Mouse (Mus musculus): Measurements from ENCODE around the gene Ppp1r9b.

The Ppp1r9b gene

GRCm38 (mm10) chr11:94978178-94978915 lies 12.5 kb upstream of the Ppp1r9b start:
- no peak for DNase-seq

GRCm38 (mm10) chr11:94978947-94979346 lies 11.9 kb upstream of the Ppp1r9b start:
- peak; percentile 96 for DNase-seq

GRCm38 (mm10) chr11:94979462-94980179 lies 11.2 kb upstream of the Ppp1r9b start:
- no peak for DNase-seq

- DNase-seq = peak in 1 of 2 experiments; percentile 69
These were observed 5.7 kb upstream of the Ppp1r9b start for GRCm38 (mm10) chr11:94985140-94985539.

- DNase-seq = no peak
These were observed 5.0 kb upstream of the Ppp1r9b start for GRCm38 (mm10) chr11:94985822-94986221.

GRCm38 (mm10) chr11:94986435-94986834 lies 4.4 kb upstream of the Ppp1r9b start:
- DNase-seq = no peak

- DNase-seq = no peak
These were observed 3.5 kb upstream of the Ppp1r9b start for GRCm38 (mm10) chr11:94987341-94987740.

- no peak for DNase-seq
These were observed 3.0 kb upstream of the Ppp1r9b start for GRCm38 (mm10) chr11:94987851-94988250.

- DNase-seq = no peak
These were observed 1.9 kb upstream of the Ppp1r9b start for GRCm38 (mm10) chr11:94988780-94989561.

GRCm38 (mm10) chr11:94989562-94990017 lies 1.2 kb upstream of the Ppp1r9b start:
- DNase-seq = peak; percentile 91 to 92

- DNase-seq = no peak
These were observed 610 bp upstream of the Ppp1r9b start for GRCm38 (mm10) chr11:94990102-94990748.

GRCm38 (mm10) chr11:94991641-94992479 lies 1.0 kb downstream of the Ppp1r9b start:
- peak; percentile 58 to 79 for DNase-seq

- no peak for DNase-seq
These were observed 1.6 kb downstream of the Ppp1r9b start for GRCm38 (mm10) chr11:94992480-94992753.

GRCm38 (mm10) chr11:94992754-94993606 lies 2.1 kb downstream of the Ppp1r9b start:
- DNase-seq = peak; percentile 64 to 83

- no peak for DNase-seq
These were observed 3.5 kb downstream of the Ppp1r9b start for GRCm38 (mm10) chr11:94994208-94994814.

GRCm38 (mm10) chr11:94994947-94995772 lies 4.3 kb downstream of the Ppp1r9b start:
- DNase-seq = no peak

- no peak for DNase-seq
These were observed 5.3 kb downstream of the Ppp1r9b start for GRCm38 (mm10) chr11:94996101-94996500.

GRCm38 (mm10) chr11:94996984-94997383 lies 6.1 kb downstream of the Ppp1r9b start:
- no peak for DNase-seq

GRCm38 (mm10) chr11:94997596-94997995 lies 6.8 kb downstream of the Ppp1r9b start:
- DNase-seq = no peak
